Mouse (Mus musculus) heart, adult 8-10 months (tissue): ENCODE data around the gene Smyd1. TPM values are rescaled to one million over a fixed set of nuclear protein-coding genes. Genes with fewer than 3 reads are reported as not detected.
"Not testable (repeated sequence)": the region's sequence is repeated elsewhere in the genome, so short reads cannot be mapped to it uniquely, and the experiment has no call there.

Experiments used
- DNase-seq: peaks from one replicate; pipeline ENCODE4 v3.0.0; 2022; ENCODE audit warnings: low spot score
- total RNA-seq, 4 experiments: library from RNA; stranded (reverse); gene quantifications; 2 replicates each; pipeline ENCODE4 v1.2.4; 2022

The Smyd1 gene
- 100 to 1,000 TPM; 345 to 402 (median 349) TPM for total RNA-seq

DNA sequence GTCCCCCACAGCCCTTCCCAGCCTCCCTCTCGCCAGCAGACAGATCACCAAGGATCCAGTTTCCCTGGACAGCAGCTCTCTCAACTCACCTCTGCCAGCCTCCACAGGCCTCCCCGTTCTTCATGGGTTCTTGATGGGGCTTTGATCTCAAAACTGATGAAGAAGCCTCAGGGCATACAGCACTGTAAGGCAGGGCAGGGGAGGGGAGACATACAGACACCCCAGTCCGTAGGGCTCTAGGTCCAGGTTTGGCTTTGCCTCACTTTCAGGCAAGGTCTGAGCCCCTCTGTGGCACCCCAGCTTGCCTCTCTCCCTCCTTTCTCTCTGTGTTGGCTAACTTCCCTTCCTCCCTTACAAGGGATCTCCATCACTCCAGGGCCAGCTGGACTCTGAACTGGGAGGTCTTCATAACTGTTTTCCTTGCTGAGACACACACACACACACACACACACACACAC, at the start of gene Smyd1:
Gene Smyd1 (minus strand): TSS at position 408 of the 458 bp plus-strand sequence.
- no peak for DNase-seq

DNA sequence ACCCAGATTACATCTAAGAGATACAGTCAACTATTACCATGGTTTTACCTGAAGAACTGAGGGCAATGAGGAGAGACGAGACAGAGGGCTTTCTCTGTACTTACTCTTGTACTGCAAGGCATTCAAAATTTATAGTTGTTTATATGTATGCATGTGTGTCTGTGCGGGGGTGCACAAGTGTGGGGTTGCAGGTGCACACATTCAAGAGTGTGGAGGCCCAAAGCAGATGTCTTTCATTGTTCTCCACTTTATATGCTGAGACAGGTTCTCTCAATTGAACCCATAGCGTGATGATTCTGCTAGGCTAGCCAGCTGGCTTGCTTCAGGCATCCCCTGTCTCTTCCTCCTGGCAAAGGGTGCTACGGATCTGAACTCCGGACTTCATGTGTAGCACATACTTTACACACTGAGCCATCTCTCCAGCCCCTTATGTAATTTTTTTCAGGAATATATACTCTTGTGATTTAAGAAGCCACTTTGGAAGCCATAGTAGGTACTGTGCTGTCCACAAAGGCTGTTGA, 49.1 kb upstream of the Smyd1 start:
- no peak for DNase-seq

DNA sequence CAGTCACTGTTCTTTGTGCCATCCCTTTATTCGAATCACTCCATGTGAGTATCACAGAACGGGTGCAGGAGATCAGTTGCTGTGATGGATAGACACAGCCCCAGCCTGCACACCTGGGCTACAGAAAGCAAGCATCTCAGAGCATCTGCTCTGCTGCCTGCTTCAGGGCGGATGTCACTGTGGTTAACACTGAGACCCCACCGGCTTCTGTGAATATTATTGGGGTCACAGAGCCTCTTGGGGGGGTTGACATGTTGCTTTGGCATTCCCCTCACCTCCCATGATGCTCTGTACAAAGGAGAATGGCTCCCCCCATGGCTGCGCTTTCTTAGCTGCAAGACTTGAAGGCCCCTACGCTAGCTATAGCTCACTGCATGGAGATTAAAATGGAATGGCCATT, 47.4 kb upstream of the Smyd1 start:
- DNase-seq = no peak

DNA sequence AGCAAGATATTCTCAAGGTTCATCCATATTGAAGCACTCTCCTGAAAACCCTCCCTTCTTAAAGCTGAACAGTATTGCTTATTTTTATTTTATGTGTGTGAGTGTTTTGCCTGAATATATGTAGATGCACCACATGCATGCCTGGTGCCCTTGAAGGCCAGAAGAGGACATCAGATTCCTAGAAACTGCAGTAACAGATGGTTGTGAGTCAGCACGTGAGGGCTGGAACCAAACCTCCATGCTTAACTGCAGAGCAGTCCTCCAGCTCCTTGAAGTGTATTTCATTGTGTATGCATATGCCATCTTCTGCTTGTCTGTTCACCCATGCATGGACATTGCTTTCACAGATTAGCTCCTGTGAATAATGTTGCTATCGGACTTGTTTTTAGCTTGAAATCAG, 42.0 kb upstream of the Smyd1 start:
- no peak for DNase-seq

DNA sequence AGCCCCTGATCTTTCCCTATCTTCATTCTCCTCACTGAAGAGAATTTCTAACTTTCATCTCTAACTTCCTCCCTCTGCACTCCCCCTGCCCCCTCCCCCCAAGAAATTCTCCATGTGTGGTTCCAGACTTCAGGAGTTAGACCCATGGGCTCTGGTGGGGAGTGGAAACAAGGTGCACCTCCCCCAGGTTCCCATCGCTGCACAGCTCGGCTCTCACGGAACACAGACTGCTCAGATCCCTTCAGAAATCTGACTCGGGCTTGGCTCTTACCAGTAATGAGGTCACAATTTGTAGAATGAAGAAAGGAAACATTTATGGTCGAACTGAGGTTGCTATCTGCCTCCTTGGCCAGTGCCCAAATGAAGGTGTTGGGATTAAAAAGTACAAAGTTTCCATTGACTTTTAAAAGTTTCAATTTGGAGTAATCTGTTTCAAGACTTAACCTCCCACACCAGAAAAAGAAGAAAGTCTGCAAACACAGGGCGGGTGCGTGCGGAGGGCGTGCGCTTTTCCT, 39.2 kb upstream of the Smyd1 start:
- DNase-seq = no peak

DNA sequence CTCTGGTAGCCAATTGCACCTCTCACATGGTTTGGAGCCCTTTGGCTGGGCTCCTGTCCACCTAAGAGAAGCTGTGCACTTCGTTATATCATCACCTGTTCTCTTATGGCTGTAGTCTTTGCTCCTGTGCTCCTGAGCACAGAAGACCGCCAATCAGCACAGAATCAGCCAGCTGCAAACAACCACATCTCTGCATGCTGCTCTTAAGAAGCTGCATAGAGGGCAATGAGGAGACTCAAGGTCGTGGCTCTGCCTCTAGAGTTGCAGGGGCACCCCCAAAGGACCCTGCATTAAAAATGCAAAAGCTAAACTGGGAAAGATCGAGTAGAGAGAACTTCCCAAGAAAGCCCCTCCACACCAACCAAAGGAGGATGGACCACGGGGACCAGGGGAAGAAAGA, 38.7 kb upstream of the Smyd1 start:
- DNase-seq = no peak

DNA sequence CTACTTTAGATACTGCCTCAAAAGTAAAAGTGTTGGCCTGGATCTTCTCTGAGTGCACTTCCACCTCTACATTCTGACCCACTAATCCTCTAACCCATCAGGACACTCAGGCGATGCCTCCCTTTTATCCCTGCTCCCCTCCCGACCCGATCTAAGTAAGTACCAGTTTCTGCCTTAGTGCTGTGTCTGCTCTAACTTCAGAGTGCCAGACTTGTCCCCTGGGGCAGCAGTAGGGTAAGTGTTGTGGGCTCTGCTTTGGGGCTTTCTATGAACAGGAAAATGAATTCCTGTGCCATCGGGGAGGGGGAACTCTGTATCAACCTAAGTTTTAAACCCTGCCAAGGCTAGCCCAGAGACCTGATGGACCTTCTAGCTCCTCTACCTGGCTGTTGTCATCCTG, 38.2 kb upstream of the Smyd1 start:
- no peak for DNase-seq

DNA sequence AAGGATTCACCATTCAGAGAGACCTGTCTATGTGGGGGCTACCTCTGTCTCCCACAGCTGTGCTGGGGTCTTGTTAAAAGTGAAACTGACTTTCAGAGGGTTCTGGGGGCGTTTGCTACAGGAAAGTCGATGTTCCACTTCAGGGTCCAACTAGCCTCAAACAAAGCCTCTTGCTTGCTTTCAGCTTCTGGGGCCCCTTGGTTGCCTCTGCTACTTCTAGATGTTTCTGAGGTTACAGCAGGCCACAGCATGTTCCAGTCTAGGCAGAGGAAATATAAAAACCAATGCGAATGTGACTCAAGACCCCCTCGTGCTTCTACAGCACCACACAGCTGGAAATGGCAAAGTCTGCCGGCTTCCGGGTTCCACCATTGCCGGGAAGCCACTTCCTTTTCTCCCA, 35.5 kb upstream of the Smyd1 start:
- DNase-seq = no peak

DNA sequence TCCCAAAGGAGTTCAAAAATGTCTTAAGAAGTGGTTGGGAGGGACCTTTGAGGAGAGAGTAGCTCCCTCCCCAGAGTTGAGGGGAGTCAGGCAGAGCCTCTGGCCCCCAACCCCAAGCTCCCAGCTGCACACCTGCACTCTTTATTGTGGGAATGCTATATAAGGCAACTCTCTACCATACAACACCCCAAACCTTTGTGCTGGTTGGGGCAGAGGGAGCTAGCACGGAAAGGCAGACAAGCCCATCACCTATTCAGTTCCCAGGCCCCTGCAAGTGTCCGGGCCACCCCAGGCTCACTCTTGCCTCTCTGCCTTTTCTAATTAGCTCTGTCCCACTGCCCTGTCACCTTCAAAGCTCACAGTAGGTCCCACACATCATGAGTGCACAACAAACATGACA, 31.7 kb upstream of the Smyd1 start:
- no peak for DNase-seq

DNA sequence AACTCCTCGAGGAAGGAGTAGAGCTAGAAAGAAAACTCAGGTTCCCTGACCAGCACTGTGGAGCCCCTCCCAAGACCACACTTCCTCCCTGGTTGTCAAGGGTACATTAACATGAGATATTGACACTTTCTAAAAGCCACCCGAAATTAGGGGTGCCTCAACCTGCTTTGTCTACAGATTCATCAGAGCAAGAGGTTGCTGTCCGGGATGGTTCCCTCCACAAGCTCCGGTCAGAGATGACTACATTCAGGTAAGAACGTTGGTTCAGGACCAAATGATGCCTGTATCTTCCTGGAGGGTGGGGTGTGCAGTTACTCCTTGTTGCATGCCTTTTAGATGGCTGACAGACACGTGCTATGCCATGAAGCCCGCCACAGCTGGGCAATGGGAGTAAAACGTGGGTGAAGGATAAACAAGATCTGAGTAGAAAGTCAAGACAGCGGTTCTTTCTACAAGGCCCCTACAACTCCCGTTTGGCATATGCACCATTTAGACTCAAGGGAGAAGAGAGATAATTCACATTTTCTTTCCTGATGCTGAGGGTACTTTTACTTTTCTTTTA, 30.9 kb upstream of the Smyd1 start:
- no peak for DNase-seq

DNA sequence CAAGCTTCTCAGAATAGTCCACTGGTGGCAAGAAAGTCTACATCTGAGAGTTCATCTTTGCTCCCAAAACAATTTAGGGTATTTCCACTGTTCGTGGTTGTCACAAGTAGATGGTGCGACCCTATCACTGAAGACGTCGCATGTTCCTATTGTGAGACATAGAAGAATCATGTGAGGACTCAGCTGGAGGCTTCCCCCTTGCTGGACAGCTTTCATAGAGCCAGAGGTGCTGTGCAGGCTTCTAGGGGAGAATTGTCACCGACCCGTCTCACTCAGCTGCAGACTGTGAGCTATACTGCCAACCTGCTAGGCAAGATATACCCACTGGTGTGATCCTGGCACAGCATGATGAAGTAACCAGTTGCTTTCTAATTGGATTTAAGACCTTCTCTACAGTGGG, 30.2 kb upstream of the Smyd1 start:
- no peak for DNase-seq

DNA sequence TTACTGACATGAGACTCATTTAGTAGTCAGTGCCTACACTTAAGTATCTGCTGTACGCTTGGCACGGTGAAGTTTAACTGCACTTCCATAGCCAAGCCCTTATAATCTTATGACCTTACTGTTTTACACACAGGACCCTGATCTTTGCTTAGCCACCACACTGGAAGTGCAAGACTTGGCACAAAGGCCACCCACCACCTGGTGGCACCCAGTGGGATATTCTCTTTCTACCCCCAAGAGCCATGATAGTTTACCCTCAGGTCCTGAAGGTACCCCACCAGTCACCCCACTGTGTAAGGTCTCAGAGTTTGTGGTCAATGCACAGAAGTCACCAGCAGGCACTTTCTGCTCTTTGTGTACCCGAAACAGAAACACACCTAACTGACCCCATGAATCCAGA, 29.2 kb upstream of the Smyd1 start:
- DNase-seq = no peak

DNA sequence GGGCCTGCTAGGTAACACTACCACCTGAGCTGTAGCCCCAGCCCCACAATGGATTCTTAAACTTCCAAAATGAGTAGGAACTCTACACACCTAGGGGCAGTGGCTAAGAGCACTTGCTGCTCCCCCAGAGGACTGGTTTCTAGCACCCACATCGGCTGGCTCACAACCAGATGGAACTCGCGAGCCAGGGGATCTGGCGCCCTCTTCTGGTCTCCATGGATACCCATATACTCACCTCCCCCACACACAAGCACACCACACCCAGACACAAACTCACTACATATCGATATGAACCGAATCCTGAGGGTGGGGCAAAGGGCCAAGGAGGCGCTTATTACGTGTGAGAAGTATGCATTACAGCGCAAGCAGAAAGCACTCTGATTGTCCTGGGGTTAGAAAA, 26.0 kb upstream of the Smyd1 start:
- DNase-seq = no peak

DNA sequence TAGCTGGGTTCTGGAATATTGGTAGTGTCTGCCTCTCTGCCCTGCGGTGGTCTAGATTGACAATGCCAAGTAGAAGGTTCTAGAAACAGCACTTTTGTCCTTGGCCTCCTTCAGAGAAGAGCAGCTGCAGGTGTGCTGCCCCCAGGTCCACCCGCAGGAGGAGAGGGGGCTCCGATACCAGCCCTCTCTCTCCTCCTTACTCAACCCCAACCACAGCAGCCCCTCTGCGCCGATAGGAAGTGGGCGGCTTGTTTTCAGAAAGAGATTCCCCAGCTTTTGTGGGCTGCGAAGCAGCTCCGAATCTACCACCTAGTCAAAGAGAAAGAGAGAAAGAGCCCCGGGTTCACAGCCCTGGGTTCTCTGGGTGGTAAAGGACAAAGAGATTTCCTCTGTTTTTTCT, 19.1 kb upstream of the Smyd1 start:
- no peak for DNase-seq

DNA sequence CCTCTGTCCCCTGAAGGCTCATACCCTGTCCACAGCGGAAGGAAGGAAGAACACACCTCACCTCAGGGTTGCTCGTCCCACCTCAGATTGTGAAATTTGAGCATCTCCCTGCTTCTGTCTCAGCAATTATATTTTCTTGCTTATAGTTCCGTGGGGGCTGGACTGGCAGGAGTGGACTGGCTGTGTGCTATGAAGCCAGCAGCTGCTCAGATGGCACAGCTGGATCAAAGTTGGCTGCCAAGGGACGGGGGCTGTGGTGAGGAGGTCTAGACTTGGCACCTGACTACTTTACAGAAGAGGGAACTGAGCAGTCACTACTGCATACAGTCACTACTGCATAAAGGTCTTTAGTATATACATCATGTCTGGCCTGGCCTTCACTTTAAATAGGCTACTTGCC, 17.3 kb upstream of the Smyd1 start:
- no peak for DNase-seq

DNA sequence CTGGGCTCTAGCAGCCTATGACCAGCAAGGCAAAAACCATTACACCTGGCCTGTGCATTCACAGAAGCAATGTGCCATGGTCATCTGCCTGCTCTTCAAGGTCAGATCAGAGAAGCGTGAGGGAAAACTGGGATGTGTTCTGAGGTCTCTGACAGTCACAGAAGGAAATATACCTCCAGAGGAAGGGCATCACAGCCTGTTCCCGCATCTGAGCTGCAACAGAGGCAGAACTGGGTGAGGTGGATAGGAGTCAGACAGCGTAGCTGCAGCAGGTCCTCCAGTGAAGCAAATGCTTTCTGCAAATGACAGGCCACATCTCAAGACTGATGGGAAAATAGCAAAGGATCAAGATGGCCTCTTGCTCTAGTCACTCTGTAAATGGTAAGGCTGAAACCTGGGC, 16.9 kb upstream of the Smyd1 start:
- DNase-seq = no peak

DNA sequence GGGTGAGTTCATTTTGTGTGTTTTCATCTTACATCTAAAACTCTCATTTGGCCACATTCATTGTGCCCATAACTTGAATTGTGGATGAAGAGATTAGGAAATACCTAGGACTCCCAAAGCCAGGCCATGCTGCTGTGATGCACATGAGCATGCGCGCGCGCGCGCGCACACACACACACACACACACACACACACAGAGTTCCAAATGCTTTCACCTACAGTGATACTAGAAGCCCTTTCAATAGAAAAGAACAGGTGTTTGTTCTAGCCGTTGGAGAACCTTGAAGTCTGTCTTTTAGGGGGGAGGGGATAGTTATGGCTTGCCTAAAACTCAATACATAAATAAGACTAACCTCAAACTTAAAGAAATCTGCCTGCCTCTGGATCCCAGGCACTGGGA, 15.6 kb upstream of the Smyd1 start:
- no peak for DNase-seq

DNA sequence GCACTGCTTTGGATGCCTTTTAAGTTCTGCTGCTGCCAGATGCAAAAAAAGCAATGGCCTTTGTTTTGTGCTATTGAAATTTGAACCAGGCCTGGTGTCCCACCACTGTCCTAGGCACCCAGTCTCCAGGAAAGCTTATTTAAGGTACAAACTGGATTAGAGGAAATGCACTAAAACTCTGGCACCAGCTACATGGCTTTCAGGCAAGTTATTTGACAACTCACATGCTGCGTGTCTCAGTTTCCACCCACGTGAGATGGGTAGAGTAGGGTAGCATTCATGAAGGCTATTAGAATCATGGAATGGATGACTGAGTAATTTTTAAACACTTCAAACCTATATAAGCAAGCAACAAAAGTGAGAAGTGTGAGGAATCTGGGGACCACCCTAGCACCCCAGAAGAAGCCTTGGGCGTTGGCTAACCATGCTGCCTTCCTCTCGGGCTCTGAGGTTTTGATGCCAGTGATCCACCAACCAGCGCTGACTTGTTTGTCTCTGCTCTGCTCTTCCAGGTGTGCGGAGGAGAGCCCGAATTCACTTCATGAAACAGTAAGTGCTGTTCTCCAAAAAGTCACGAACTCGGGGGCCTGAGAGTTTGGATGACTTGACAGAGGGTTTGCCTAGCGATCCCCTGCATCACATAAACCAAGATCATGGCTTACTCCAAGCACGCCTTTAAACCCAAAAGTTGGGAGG, 11.7 kb upstream of the Smyd1 start:
- DNase-seq = no peak

DNA sequence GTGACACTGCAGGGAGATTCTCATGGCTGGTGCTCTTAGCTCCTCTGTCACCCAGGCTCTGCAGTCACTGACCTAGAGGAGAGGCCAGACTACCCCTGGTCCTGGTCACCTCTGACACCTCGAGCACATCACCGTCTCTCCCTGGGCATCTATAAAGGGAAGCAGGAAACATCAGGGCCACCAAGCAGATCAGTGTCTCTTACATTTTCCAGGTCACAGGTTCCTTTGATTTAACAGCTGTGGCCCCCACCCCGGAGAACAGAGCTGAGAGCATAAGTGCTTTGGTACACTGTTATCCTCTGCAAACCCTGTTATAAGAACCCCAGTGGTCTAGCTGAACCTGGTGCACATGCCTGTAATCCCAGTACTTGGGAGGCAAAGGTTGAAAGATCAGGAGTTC, 11.0 kb upstream of the Smyd1 start:
- DNase-seq = no peak

DNA sequence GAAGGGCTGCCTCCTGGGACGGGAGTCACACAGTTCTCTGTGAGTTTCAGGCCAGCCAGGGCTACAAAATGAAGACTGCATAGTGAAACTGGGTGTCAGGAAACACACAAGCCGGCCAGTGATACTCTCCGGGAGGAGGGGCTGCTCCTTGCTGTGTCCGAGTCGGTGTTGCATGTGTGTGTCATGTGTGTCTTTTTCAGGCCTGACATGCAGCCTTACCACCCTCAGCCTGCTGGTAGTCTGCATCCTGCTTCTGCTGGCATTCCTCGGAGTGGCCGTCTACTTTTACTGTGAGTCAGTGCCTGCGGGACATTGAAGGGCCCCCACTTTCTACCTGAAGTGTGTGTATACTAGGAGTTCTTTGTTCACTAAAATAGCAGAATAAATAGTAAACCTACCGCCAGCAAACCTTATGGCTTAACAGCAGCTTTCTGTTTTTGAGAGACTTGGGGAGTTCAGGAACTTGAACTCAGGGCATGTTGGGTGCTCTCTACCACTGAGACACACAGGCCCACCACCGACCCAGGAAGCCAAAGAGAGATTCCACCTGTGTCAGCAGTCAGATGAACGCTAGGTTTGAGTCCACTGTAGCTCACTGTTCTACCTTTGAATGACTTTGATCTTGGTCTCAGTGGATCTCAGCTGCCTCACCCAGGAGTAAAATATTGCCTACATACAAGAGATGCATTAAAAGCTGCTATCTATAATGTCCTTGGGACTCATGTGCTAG, 10.4 kb upstream of the Smyd1 start:
- DNase-seq = no peak

DNA sequence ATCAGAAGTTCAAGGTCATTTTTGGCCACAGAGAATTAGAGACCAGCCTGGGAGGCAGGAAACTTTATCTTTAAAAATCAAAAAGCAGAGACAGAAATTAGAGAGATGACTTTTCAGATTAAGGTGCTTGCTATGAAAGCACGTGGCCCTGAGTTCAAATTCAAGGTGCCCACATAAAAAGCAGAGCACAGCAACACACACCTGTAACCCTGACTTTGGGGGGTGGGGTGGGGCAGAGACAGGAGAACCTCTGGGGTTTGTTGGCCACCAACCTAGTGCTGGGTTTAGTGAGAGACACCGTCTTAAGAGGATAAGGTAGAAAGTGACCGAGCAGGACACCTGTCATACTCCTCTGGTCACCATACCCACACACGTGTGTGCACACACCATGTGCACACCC, 9.5 kb upstream of the Smyd1 start:
- DNase-seq = not testable (repeated sequence)

DNA sequence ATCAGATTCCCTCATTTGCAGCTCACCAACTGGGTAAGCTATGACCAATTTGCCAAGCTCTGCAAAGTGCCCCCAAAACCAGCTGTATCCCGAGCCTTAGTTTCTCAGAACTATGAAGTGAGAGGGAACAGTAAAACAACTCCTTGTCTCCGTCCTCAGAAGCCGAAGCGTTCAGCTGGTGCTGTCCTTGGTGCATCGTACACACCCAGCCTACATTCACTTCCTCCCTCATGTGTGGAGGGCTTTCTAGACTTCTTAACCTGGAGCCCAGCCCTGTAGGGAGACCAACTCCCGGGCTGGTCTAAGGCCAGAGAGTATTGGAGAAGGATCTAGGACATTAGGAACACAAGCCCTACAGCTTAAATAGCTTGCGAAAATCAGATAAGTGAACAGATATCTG, 8.5 kb upstream of the Smyd1 start:
- DNase-seq = no peak

DNA sequence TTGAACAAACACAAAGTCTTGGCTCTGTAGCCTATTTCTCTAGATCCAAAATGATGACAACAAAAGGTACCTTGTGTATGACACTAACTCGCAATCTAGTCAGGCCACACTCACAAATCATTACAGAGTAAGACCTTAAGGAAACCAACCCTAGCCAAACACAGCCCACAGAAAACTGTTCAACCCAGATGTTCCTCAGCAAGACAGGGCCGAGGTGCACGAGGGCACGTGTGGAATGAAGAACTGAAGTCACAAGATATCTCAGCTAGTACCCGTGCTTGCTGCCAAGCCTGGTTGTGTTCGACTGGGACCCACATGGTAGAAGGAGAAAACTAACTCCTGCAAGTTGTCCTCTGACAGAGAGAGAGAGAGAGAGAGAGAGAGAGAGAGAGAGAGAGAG, 7.8 kb upstream of the Smyd1 start:
- no peak for DNase-seq
